Mouse (Mus musculus) ES-Bruce4 (cell line): ENCODE measurements around the gene Esd.

ENCODE experiments used
- CTCF ChIP-seq: IDR thresholded peaks from one replicate; pipeline ENCODE4 v1.8.1; 2011; ENCODE audit warnings: low read depth, low read length
- EP300 ChIP-seq: IDR thresholded peaks from 2 replicates; pipeline ENCODE4 v1.6.1; 2011; ENCODE audit warnings: low read depth, low read length; ENCODE audit not compliant: insufficient read depth

GRCm38 (mm10) chr14:74691963-74692362 lies 40.1 kb upstream of the Esd start:
- TF ChIP-seq CTCF: no peak
- TF ChIP-seq EP300: no peak
